Mouse (Mus musculus) CD4-positive, CD25-positive, alpha-beta regulatory T cell (primary cell): Measurements from ENCODE around the gene Mlx. TPM values are rescaled to one million over a fixed set of nuclear protein-coding genes. Genes with fewer than 3 reads are reported as not detected.

ENCODE experiments used
- polyA plus RNA-seq: library from polyadenylated mRNA; unstranded; fragments of 100-300 nt; shearing (Covaris generic); gene quantifications from one replicate; pipeline ENCODE4 v1.2.1, GENCODE M21; 2017

Gene Mlx
- 94.3 TPM for polyA plus RNA-seq

GRCm38 (mm10) chr11:101086756-101087681, at the start of gene Mlx:
Mlx (plus strand) TSS chr11:101087277.

GRCm38 (mm10) chr11:101069391-101070188, 17.5 kb upstream of the Mlx start, which contains the start of gene Naglu:
Naglu (plus strand) TSS chr11:101070012.

DNA sequence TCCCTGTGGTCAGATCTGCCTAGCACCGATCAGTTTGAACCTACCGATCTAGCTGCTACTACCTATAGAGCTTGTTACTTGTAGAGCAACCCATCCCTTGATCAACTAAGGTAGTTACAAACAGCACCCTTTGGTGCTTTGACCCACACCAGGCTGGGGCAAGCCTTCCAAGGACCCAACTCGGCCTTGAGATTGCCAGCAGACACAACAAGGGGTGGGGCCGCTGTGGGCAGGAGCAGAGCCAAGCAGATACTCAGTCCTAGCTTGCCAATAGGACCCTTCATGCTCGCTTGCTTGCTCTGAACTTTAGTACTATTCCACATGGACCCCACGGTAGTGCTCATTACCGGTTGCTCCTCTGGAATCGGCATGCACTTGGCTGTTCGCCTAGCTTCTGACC, 9.0 kb upstream of the Mlx start, which contains the start of gene Hsd17b1:
Gene Hsd17b1, plus strand, starts transcription at position 291 of the 400 bp plus-strand sequence.

DNA sequence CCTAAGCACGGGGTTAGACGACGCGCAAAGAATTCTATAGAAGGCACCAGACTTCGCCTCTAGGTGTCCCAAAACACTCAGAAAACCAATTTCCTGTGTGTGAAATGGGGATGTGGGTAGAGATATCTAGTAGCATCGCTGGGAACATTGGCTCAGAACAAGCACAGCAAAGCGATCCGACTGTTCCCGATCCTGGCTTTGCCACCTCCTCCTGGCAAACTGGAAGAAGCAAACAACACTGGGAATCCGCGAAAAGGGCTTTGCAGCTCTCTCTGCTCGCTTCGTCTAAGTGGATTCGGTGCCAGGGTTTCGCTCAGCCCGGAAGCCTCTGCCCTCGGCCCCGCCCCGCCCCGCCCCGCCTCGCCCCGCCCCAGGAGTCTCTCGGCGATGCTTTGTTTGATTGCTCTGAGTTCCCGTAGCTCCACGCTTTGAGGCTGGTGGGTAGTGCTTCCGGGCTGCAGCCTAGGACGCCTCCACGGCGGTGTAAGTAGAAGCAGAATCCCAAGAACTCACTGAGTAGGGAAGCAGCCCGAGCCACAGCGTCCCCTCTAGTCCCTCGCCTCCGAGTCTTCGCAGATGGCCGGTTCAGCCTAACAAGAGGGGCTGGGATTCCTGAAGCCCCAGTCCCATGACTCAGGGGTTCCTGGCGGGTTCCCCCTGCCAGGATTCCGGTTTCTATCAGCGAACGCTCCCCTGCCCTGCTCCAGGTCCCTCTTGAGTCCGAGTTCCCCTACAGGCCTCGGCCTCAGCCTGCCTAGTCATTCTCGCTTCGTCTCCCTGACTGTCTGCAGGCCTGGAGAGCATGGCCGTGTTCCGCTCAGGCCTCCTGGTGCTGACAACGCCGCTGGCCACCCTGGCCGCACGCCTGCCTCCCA, 4.6 kb upstream of the Mlx start, which contains the start of gene Coasy:
Gene Coasy, plus strand, starts transcription at position 358 of the 875 bp plus-strand sequence.

DNA sequence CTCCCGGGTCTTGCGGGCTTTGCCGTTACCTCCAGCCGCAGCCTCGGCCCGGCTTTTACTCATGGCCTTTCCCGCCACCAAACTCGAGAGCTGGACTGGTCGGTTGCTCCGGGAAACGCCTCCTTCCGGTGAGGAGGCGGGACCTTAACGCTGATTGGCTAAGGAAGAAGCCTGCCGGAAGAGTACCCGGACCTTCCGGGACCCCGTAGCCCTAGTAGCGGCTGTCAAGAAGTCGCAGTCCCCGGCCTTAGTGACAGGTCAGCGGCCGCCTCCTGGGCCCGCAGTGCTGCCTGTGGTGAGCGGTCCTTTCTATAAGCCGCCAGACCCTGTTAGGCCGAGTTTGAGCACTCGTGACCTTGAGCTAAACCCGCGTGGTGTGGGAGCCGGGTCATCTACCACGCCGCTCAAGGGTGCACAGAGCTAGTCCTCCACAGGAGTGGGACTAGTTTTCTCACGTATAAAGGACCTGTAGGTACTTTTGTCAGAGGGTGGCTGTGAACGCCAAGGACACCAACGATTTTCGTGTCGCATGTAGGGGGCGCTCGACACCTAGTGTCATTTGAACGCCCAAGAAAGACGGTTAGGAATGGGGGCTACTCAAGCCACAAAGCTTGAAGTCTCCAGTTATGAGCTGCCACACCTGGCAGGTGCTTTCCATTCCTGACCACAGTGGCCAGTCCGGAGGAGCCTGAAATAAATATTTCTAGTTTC, 8.4 kb downstream of the Mlx start, which contains the start of gene Psmc3ip:
Gene Psmc3ip, minus strand, starts transcription at position 123 of the 711 bp plus-strand sequence.

DNA sequence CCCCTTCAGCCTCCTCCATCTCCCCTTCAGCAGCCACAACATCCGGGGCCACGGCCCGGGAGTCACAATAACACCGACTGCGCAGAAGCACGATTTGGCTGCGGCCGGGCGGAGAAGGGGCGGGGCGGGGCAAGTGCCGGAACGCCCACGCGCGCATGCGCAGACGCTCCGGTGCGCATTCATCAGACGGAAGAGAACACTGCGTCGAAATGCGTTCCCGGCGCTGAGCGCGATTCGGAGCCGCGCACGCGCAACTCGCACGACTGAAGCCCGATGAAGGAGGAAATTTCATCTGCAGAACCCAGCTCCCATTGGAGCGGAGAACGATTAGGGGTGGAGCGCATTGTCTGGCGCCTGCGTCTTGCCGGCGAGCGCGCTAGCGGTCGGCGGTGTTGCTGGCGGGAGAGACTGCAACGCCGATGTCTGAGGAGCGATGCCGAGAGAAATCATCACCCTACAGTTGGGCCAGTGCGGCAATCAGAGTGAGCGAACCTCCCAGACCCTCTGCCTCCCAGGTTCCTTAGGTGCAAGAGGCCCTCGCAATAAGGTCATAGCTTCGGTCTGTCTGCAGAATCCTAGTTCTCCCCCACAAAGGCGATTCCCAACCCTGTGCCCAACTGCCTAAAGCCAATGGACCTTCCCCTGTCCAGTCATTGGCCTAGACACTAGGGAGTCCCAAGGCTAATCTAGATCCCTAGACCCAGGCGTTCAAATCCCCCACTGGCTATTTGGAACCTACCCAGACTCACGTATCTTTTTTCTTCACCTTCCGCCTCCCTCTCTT, 32.9 kb downstream of the Mlx start, which contains the start of the genes Retreg3 and Tubg1:
Gene Retreg3, minus strand, starts transcription at position 133 of the 784 bp plus-strand sequence.
Gene Tubg1, plus strand, starts transcription at position 178 of the 784 bp plus-strand sequence.

Other genes starting within 250 kb of the Mlx start
- 186 TPM for gene Stat5b, start 236.6 kb upstream of the Mlx start, polyA plus RNA-seq
- gene Stat5a, start 227.9 kb upstream of the Mlx start, polyA plus RNA-seq, result 108 TPM
- gene Stat3, start 147.7 kb upstream of the Mlx start, polyA plus RNA-seq, result 233 TPM
- gene Cavin1, start 116.4 kb upstream of the Mlx start, polyA plus RNA-seq, result 0.53 TPM
- gene Atp6v0a1, start 77.8 kb upstream of the Mlx start, polyA plus RNA-seq, result 15.1 TPM
- 35.3 TPM for gene Naglu, start 17.3 kb upstream of the Mlx start, polyA plus RNA-seq
- gene Hsd17b1, start 8.9 kb upstream of the Mlx start, polyA plus RNA-seq, result 0.74 TPM
- gene Coasy, start 4.7 kb upstream of the Mlx start, polyA plus RNA-seq, result 38.4 TPM
- gene Psmc3ip, start 8.2 kb downstream of the Mlx start, polyA plus RNA-seq, result 6.8 TPM
- 80.5 TPM for gene Retreg3, start 32.6 kb downstream of the Mlx start, polyA plus RNA-seq
- gene Tubg1, start 32.7 kb downstream of the Mlx start, polyA plus RNA-seq, result 40.0 TPM
- 2.2 TPM for gene Tubg2, start 68.6 kb downstream of the Mlx start, polyA plus RNA-seq
- 0.06 TPM for gene Cntnap1, start 83.2 kb downstream of the Mlx start, polyA plus RNA-seq
- 0.25 TPM for gene Plekhh3, start 84.1 kb downstream of the Mlx start, polyA plus RNA-seq
- gene Ccr10, start 88.2 kb downstream of the Mlx start, polyA plus RNA-seq, result 2.5 TPM
- 71.6 TPM for gene Ezh1, start 139.2 kb downstream of the Mlx start, polyA plus RNA-seq
- gene Ramp2, start 158.8 kb downstream of the Mlx start, polyA plus RNA-seq, result 0.41 TPM
- 158 TPM for gene Vps25, start 166.4 kb downstream of the Mlx start, polyA plus RNA-seq
- 5.8 TPM for gene Wnk4, start 173.3 kb downstream of the Mlx start, polyA plus RNA-seq
- gene Cntd1, start 191.7 kb downstream of the Mlx start, polyA plus RNA-seq, result 0.54 TPM
- gene Coa3, start 191.8 kb downstream of the Mlx start, polyA plus RNA-seq, result 112 TPM
- 207 TPM for gene Becn1, start 215.0 kb downstream of the Mlx start, polyA plus RNA-seq
- 186 TPM for gene Psme3, start 228.9 kb downstream of the Mlx start, polyA plus RNA-seq
- 3.6 TPM for gene Aoc2, start 237.8 kb downstream of the Mlx start, polyA plus RNA-seq
- not detected for gene Aoc3, start 243.3 kb downstream of the Mlx start, polyA plus RNA-seq